Mouse (Mus musculus): ENCODE measurements around the gene Zfp990. TPM values are rescaled to one million over a fixed set of nuclear protein-coding genes. Genes with fewer than 3 reads are reported as not detected.
"Not testable (repeated sequence)": the region's sequence is repeated elsewhere in the genome, so short reads cannot be mapped to it uniquely, and the experiment has no call there.

Gene Zfp990
- 0.05 and 0.78 TPM in 2 replicates for total RNA-seq (2017)

DNA sequence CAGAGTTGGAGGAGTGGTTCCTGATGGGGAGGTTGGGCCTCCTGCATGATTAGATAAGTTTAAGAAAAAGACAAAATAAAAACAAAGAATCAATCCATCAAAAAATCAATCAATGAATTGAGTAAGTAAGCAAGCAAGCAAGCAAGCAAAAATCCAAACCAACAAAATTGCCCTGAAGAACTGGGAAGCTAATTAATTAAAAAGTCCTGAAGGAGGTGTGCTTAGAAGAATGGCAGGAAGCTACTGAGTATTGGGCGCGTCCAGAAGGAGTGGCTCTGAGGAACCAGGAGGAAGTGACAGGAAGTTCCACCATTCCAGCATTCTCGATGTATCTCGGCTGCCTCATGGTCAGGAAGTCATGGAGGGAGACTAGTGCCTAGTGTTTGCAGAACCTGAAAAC, at the start of gene Zfp990:
TSS of gene Zfp990 (plus strand) at position 301 of the 400 bp plus-strand sequence.
- ATAC-seq (replicated peaks; ENCODE audit: low read depth, poor library complexity, severe bottlenecking) = not testable (repeated sequence)

- ATAC-seq (replicated peaks; ENCODE audit: low read depth, poor library complexity, severe bottlenecking) = peak; percentile 54; the same call in 1 of the 2 replicates
These were observed 46.9 kb upstream of the Zfp990 start for GRCm38 (mm10) chr4:145463553-145464253.

DNA sequence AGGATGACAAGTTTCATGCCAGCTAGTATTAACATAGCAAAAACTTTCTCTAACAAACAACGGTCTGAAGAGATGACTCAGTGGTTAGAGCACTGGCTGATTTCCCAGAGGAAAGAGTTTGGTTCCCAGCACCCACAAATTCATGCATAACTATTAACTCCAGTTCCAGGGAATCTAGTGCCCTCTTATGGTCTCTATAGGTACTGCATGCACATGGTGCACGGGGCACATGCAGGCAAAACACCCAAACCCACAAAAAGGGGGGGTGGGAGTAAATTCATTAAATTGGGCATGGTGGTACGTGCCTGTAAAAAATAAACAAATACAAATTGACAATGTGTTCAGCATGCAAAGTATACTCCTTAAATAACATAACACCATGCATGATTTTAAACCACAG, 32.4 kb upstream of the Zfp990 start:
- no peak for ATAC-seq (replicated peaks; ENCODE audit: low read depth, poor library complexity, severe bottlenecking)

DNA sequence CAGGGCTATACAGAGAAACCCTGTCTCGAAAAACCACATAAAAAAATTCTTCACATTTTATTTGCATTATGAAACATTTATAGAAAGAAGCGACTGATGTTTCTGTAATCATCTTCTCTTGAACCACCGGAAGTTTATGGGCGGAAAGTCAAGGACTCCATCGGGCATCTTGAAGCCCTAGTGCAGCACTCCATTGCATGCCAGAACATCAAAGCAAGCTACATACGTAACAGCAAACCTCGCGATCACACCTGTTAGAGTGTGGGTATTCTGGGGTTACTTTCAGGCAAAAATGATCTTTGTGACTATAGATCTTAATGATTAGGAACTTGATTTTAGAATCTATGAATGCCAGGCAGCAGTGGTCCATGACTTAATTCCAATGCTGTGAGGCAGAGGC, 29.9 kb upstream of the Zfp990 start:
- ATAC-seq (replicated peaks; ENCODE audit: low read depth, poor library complexity, severe bottlenecking) = not testable (repeated sequence)

DNA sequence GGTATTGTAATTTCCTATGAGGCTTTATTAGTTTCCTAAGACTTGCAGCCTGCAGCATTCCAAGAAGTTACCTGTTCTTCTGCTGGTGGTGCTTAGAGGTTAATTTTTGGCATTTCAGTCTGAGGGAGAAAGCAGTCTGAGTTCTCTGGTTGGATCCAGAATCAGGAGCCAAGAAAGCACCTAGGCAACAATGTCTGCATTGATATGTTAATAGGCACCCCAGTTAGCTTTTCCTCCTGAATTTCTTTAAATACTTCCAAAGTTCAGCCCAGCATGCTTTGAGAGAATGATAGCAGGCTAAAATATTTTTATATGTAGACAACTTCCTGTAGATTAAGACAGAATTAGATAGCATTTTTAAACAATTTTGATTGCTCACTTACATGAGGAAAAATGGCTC, 21.2 kb upstream of the Zfp990 start:
- no peak for ATAC-seq (replicated peaks; ENCODE audit: low read depth, poor library complexity, severe bottlenecking)

DNA sequence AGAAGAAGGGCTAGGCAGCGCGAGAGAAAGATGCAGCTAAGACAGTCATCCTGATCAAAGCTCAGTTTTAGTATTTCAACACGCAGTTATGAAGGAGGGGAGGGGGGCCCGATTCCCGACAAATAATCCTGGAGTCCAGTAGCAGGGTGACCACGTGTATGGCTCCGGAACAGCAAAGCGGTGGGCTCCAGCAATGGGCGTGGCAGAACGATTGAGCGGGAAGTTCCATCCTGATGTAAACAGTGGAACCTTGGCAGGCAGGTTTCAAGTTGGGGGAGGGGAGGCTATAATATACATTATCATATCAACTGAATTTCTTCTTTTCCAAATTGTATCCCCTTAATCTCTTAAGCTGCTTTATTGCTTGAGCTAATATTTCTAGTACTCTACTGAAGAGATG, 18.4 kb upstream of the Zfp990 start:
- ATAC-seq (replicated peaks; ENCODE audit: low read depth, poor library complexity, severe bottlenecking) = no peak

DNA sequence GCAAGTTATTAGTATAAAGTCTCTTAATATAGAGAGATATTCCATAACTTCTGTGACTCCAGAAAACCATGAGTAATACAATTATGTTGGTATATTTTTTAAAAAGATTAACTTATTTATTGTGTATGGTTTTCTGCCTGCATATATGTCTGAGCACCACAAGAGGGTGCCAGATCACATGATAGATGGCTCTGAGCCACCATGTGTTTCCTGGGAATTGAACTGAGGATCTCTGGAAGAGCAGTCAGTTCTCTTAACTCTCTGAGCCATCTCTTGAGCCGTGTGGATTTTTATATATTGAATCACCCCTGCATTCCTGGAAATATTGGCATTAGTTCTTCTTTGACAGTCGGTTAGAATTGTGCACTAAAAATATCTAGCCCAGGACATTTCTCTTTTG, 17.2 kb upstream of the Zfp990 start:
- not testable (repeated sequence) for ATAC-seq (replicated peaks; ENCODE audit: low read depth, poor library complexity, severe bottlenecking)

DNA sequence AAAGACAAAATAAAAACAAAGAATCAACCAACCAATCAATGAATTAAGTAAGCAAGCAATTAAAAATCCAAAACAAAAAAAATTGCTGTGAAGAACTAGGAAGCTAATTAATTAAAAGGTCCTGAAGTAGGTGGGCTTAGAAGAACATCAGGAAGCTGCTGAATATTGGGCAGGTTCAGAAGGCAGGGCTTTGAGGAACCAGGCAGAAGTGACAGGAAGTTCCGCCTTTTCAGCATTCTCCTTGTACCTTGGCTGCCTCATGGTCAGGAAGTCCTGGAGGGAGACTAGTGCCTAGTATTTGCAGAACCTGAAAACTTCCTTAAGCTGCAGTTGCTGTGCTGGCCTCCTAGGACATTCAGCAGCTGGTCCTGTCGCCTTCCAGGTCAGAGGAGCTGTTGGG, 4.1 kb downstream of the Zfp990 start:
- ATAC-seq (replicated peaks; ENCODE audit: low read depth, poor library complexity, severe bottlenecking) = not testable (repeated sequence)

DNA sequence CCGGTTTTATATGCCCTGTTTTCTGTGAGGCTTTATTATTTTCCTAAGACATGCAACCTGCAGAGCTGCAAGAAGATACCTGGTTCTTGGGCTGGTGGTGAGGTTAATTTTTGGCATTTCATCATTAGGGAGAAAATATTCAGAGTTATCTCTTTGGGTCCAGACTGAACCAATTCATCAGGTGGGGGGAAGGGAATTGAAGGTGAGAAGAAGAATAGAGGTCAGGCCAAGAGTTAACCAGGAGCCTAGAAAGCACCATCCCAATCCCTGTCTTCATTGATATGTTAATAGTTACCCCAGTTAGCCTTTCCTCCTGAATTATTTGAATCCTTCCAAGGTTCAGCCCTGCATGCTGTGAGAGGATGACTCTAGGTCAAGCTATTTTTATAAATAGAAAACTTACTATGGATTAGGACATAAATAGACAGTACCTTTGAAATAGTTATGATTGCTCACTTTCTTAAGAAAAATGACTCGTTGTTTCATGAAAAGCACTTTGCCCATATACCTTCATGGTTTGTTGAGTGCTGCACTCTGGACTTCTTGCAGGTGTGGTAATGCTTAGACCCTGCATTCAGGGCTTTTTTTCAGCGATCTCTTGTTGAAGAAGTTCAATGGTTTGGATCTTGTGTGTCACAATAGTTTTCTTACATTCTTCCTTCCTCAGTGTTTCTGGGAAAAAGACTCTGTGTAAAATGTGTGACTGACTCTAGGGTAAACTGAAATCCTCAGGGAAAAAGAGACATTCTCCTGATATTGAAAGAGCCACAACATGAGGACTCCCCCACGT, 5.4 kb downstream of the Zfp990 start:
- not testable (repeated sequence) for ATAC-seq (replicated peaks; ENCODE audit: low read depth, poor library complexity, severe bottlenecking)

GRCm38 (mm10) chr4:145517391-145517790, 6.8 kb downstream of the Zfp990 start:
- not testable (repeated sequence) for ATAC-seq (replicated peaks; ENCODE audit: low read depth, poor library complexity, severe bottlenecking)

GRCm38 (mm10) chr4:145543861-145544260, 33.3 kb downstream of the Zfp990 start:
- ATAC-seq (replicated peaks; ENCODE audit: low read depth, poor library complexity, severe bottlenecking) = not testable (repeated sequence)

DNA sequence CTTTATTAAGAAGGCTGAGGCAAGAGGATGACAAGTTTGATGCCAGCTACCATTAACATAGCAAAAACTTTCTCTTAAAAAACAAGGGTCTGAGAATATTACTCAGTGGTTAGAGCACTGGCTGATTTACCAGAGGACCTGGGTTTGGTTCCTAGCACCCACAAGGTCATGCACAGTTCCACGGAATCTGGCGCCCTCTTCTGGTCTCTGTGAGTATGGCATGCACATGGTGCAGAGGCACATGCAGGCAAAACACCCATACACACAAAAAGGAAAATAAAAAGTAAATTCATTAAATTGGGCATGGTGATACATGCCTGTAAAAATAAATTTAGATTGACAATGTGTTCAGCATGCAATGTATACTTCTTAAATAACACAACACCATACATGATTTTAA, 34.5 kb downstream of the Zfp990 start:
- ATAC-seq (replicated peaks; ENCODE audit: low read depth, poor library complexity, severe bottlenecking) = not testable (repeated sequence)

GRCm38 (mm10) chr4:145545734-145546349, 35.3 kb downstream of the Zfp990 start:
- 0 out of 2 replicates have a peak, but pooled peaks have one; percentile 36 for ATAC-seq (replicated peaks; ENCODE audit: low read depth, poor library complexity, severe bottlenecking)

DNA sequence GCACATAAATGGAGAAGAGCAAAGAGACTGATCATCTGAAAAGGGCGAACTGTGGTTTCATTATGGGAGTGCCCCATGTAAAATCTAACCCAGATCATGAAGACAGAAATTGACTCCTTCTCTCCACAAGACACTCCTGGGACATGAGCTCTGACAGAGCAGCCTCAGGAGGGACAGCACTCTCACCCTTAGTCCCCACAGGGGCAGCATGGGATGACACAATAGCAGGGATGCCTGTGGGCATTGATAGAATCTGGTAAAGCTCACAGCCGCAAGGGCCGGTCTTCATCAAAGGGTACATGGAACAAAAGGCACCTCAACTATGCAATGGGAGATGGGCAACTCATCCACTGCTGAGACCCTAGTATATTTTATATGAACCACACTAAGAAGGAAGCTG, 35.9 kb downstream of the Zfp990 start:
- ATAC-seq (replicated peaks; ENCODE audit: low read depth, poor library complexity, severe bottlenecking) = 0 out of 2 replicates have a peak, but pooled peaks have one; percentile 39

GRCm38 (mm10) chr4:145556680-145557079, 46.1 kb downstream of the Zfp990 start:
- ATAC-seq (replicated peaks; ENCODE audit: low read depth, poor library complexity, severe bottlenecking) = no peak

- ATAC-seq (replicated peaks; ENCODE audit: low read depth, poor library complexity, severe bottlenecking) = no peak
These were observed 49.0 kb downstream of the Zfp990 start for GRCm38 (mm10) chr4:145559505-145560099.

- ATAC-seq (replicated peaks; ENCODE audit: low read depth, poor library complexity, severe bottlenecking) = peak; percentile 69
These were observed 53.7 kb downstream of the Zfp990 start for GRCm38 (mm10) chr4:145564111-145564821.

- ATAC-seq (replicated peaks; ENCODE audit: low read depth, poor library complexity, severe bottlenecking) = not testable (repeated sequence)
These were observed 59.9 kb downstream of the Zfp990 start for GRCm38 (mm10) chr4:145570461-145570860.

DNA sequence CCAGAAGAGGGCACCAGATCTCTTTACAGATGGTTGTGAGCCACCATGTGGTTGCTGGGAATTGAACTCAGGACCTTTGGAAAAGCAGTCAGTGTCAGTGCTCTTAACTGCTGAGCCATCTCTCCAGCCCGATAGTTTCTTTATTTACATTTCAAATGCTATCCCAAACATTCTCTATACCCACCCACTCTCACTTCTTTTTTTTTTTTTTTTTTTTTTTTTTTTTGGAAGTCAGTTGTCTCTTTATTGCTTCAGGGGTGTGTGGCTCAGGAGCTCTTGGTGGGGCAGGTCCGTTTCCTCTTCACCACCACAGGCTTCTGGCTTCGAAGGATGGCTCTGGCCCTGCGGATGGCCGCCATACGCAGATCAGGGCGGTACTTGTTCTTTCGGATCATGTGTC, 66.1 kb downstream of the Zfp990 start:
- not testable (repeated sequence) for ATAC-seq (replicated peaks; ENCODE audit: low read depth, poor library complexity, severe bottlenecking)

DNA sequence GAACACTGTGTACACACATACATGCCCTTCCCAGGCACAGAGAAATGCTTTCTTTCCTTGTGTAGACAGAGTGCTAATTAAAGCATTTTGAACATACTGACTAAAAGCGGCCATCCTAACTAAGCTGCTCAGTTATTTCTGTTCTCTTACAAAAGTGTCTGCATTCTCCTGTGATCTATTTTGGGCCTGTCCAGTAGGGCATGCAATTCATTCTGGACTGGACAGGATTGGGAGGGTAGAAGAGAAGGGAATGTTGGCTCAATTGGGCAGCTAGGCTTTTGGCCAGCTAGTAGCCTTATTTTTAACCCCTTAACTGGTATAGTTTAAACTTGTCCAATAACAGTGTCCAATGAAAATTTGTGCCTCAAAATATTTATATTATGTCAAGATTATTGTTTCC, 69.8 kb downstream of the Zfp990 start:
- not testable (repeated sequence) for ATAC-seq (replicated peaks; ENCODE audit: low read depth, poor library complexity, severe bottlenecking)

All from common myeloid progenitor, adult 5-6 weeks (primary cell).